Mouse (Mus musculus) forebrain, embryonic 13.5 days (tissue): Measurements from ENCODE around the gene Fcgrt. TPM values are rescaled to one million over a fixed set of nuclear protein-coding genes. Genes with fewer than 3 reads are reported as not detected.

Experiments
- ATAC-seq: fragments of 200-750 bp; cut with Nextera tagmentation; 2 replicates; pipeline ENCODE4 v1.8.0; 2017
- H3K27ac ChIP-seq: fragments of 300-500 bp; sonication (generic); 2 replicates; pipeline ENCODE4 v1.5.1; 2015; ENCODE audit warnings: inconsistent platforms, mild to moderate bottlenecking, moderate library complexity
- H3K27me3 ChIP-seq: fragments of 300-500 bp; sonication (generic); 2 replicates; pipeline ENCODE4 v1.6.1; 2015; ENCODE audit warnings: mild to moderate bottlenecking, inconsistent platforms
- H3K36me3 ChIP-seq: fragments of 300-500 bp; sonication (generic); 2 replicates; pipeline ENCODE4 v1.6.1; 2015; ENCODE audit warnings: mild to moderate bottlenecking, inconsistent platforms; ENCODE audit not compliant: poor library complexity, severe bottlenecking
- H3K4me1 ChIP-seq: fragments of 300-500 bp; sonication (generic); 2 replicates; pipeline ENCODE4 v1.6.1; 2015; ENCODE audit warnings: inconsistent platforms
- H3K4me2 ChIP-seq: fragments of 300-500 bp; sonication (generic); 2 replicates; pipeline ENCODE4 v1.6.1; 2015; ENCODE audit warnings: inconsistent platforms, mild to moderate bottlenecking, moderate library complexity
- H3K4me3 ChIP-seq: fragments of 300-500 bp; sonication (generic); 2 replicates; pipeline ENCODE4 v1.5.1; 2015; ENCODE audit warnings: mild to moderate bottlenecking, inconsistent platforms
- H3K9ac ChIP-seq: fragments of 300-500 bp; sonication (generic); 2 replicates; pipeline ENCODE4 v1.6.1; 2015; ENCODE audit warnings: mild to moderate bottlenecking, inconsistent platforms
- H3K9me3 ChIP-seq: fragments of 300-500 bp; sonication (generic); replicated peaks from 2 replicates; pipeline ENCODE4 v1.6.1; 2016; ENCODE audit warnings: inconsistent platforms
- WGBS: fragments of 180-500 bp; shearing (Covaris S2); methylation state at CpG from one replicate; pipeline ENCODE4 v1.1.7; 2015; 5-methylcytosine and 5-hydroxymethylcytosine counted together
- polyA plus RNA-seq: library from polyadenylated mRNA; unstranded; fragments of >200 nt; fragmentation: Nextera tagmentation; extraction: Ambion mirVana; gene quantifications from 2 replicates; pipeline ENCODE4 v1.2.1, GENCODE M21; 2015

The Fcgrt gene
- polyA plus RNA-seq, 1 experiment from 2014 or later = 9.9 TPM

DNA sequence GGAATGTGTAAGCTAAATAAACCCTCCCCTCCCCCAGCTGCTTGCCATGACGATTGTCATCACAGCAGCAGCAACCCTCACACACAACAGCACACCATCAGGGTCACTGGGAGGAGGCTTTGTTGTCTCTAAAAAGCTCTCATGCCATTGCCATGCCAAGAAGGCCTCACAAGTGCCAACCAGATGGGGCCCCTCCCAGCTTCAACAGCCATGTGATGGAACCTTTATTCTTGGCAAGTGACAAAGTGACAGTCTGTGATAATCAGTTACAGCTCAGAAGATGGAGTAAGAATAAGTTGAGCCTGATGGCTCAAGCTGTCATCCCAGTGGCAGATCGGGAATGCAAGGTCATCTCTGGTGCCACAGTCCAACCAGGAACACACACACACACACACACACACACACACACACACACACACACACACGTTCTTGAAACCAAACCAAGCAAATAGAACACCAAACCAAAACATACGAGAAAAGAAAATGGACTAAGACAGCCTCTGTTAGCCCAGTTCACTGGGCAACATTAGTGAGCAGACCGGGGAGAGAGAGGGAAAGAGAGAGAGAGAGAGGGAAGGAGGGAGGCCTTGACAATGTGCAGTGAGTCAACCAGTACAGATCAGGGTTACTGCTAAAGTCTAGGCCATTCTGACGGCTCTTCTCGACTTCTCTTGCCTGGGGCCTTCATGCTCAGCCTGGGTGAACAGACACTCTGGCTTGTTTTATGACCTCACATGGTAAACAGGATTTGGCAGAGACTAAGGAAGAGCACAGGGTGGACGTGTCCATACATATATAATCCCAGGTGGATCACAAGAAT lies 36.5 kb upstream of the Fcgrt start:
- H3K9ac ChIP-seq = no peak overlapping the region
- H3K4me2 ChIP-seq = no peak overlapping the region
- H3K27me3 ChIP-seq = peaks cover 14% of the 10 kb centered on the region
- peaks cover 6% of the 10 kb centered on the region; the same call in 1 of the 2 replicates for H3K4me1 ChIP-seq
- no peak overlapping the region for H3K4me3 ChIP-seq
- H3K9me3 ChIP-seq = no peaks in the 10 kb centered on the region
- WGBS = 82% methylated on average over 8 of the region's 8 CpGs
- H3K27ac ChIP-seq = no peak overlapping the region
- ATAC-seq = no peak
- peaks cover 33% of the 10 kb centered on the region for H3K36me3 ChIP-seq

DNA sequence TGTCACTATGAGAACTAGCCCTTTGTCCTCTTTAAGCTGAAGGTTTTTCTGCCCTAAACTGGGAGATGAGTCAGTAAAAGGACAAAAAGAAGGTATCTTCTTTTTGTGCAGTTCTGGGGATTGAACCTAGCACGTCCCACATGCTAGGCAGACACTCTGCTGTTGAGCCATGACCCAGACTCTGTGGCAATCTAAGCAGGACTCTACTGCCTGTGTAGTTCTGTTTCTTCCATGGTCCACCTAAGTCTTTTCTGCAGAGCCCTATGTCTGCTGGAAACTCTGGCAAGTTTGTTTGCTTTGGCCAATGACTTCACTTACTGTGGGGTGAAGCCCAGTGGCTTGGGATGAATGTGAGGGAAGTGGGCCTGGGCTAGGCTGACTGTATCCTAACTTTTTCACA lies 34.8 kb upstream of the Fcgrt start:
- Histone ChIP-seq H3K4me1 (peaks cover 6% of the 10 kb centered on the region; the same call in 1 of the 2 replicates), H3K9ac (no peak overlapping the region), H3K27me3 (peaks cover 23% of the 10 kb centered on the region), H3K4me2 (no peak overlapping the region), H3K27ac (no peak overlapping the region), H3K9me3 (no peaks in the 10 kb centered on the region), H3K36me3 (peaks cover 17% of the 10 kb centered on the region; the same call in 1 of the 2 replicates), H3K4me3 (no peak overlapping the region)
- 85% methylated on average over 1 of the region's 1 CpGs for WGBS
- no peak for ATAC-seq

DNA sequence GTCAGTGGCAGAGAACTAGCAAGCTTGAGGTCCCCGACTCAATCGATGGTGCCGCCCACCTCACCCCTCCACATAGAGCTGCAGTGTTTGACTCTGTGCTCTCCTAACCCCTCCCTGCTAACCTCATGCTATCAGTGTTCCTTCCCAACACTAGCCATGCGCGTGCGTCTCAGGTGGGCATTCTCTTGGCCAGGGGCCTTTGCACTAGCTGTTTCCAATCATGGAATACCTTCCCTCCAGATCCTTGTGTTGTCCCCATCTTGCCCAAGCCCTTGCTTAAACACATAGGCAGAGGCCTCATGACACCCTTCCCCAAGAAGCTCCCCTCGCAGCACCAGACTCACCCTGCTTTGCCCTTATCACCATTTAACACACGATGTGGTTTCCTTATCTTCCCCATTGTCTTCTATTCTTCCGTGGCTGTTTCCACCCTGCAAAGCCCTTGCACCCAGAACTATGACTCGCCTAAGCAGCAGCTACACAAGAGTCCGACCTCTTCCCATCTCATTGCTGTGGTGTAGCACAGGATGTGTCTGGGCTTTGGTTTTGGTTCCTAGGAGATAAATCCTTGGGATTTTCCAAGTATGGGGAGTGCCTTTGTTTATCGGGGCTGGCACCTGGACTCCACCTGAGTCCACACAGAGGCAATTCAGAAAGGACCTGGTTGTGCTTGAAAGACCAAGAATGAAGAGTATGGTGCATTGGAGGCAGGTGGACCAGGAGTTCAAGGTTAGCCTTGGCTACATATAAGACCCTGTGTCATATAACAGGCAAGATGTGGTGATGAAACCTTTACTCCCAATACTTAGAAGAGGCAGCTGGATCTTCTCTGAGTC lies 33.7 kb upstream of the Fcgrt start:
- Histone ChIP-seq H3K36me3 (peaks cover 10% of the 10 kb centered on the region; the same call in 1 of the 2 replicates), H3K27me3 (peaks cover 23% of the 10 kb centered on the region), H3K4me2 (no peak overlapping the region), H3K9ac (no peak overlapping the region), H3K27ac (no peak overlapping the region), H3K4me1 (peaks cover 6% of the 10 kb centered on the region; the same call in 1 of the 2 replicates), H3K4me3 (no peak overlapping the region), H3K9me3 (no peaks in the 10 kb centered on the region)
- WGBS = 82% methylated on average over 12 of the region's 12 CpGs
- ATAC-seq = no peak

DNA sequence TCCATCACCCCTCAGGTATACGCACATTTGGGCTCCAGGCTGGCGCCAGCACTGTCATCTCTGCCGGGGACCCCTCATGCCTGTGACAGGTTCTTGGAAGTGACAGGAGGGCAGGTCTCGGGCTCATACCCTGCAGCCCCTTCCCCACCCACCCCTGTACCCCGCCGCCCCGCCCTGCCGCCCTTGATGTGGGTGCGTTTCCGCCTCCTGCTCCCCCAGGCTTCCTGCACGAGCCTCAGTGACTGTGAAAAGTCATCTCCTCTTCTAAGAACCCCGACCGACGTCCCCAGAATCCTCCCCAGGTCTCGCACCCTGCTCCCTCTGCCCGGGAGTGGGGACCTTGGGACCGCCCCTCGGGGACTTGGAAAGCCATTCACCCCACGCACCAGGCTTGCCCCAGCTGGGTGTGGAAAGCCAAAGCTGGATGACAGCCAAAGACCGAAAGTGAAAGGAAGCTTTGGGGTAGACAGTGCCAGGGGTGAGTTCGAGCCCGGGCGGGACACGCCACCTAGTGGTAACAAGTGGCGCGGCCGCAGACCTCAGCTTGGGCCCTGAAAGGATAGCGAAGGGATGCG lies 32.4 kb upstream of the Fcgrt start, which contains the start of the genes Gm45713 and Flt3l:
TSS of gene Gm45713 (minus strand) at position 239 of the 575 bp plus-strand sequence.
TSS of gene Flt3l (minus strand) at position 440 of the 575 bp plus-strand sequence.
- H3K27me3 ChIP-seq = peaks cover 23% of the 10 kb centered on the region
- peak within 1 kb of the TSS; percentile 44 for H3K4me3 ChIP-seq
- H3K9ac ChIP-seq = peak within 1 kb of the TSS; percentile 59
- no peak within 1 kb of the TSS for H3K27ac ChIP-seq
- 2% methylated on average over 27 of the region's 29 CpGs for WGBS
- peak within 1 kb of the TSS; percentile 67 for H3K4me2 ChIP-seq
- no peaks in the 10 kb centered on the region for H3K9me3 ChIP-seq
- H3K36me3 ChIP-seq = no peaks in the 10 kb centered on the region
- peaks cover 6% of the 10 kb centered on the region; the same call in 1 of the 2 replicates for H3K4me1 ChIP-seq
- peak; percentile 87 for ATAC-seq

DNA sequence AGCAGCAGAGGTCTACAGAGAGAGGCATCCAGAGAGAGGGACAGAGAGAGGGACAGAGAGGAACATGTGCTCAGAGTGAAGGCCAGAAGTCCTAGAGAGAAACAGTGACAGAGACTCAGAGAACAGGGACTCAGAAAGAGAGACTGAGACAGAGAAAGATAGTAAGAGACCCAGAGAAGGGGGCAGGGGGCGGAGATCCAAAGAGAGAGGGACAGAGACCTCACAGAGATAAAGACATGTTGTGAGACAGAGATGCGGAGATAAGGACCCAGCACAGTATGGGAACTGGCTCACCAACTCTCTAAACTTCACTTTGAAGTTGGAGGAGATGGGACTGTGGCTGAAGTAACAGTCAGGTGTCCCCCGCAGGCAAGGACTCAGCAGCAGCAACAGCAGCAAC lies 31.7 kb upstream of the Fcgrt start:
- Histone ChIP-seq H3K9ac (peak overlapping the region; percentile 59; the same call in 1 of the 2 replicates), H3K4me2 (peak overlapping the region; percentile 67; the same call in 1 of the 2 replicates), H3K27me3 (peaks cover 23% of the 10 kb centered on the region), H3K9me3 (no peaks in the 10 kb centered on the region), H3K27ac (no peak overlapping the region), H3K4me3 (no peak overlapping the region; the same call in 1 of the 2 replicates), H3K36me3 (no peaks in the 10 kb centered on the region), H3K4me1 (peaks cover 6% of the 10 kb centered on the region; the same call in 1 of the 2 replicates)
- ATAC-seq = 0 out of 2 replicates have a peak, but pooled peaks have one; percentile 6
- WGBS = 69% methylated on average over 3 of the region's 3 CpGs

DNA sequence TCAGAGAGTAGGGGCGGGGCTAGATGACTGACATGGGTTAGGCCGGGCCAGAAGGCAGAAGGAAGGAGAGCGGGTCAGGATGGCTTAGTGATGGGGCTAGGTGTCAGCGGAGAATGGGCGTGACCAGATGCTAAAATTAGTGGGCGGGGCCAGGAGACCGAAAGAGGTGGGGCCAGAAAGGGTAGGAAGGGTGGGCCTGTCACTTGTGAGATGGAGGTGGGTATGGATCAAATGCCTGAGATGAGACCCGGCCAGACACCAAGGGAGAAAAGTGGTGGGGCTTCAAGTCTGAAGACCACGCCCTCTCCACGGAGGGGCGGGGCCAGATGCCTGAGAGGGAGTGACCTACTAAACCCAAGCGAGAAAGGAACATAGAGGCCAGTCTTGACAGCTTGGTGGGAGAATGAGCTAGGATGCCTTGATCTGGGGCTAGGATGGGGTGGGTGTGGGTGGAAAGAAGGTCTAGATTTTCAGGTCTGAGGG lies 30.9 kb upstream of the Fcgrt start:
- H3K4me1 ChIP-seq = peaks cover 10% of the 10 kb centered on the region
- H3K4me2 ChIP-seq = no peak overlapping the region
- no peak overlapping the region for H3K9ac ChIP-seq
- H3K36me3 ChIP-seq = no peaks in the 10 kb centered on the region
- no peak overlapping the region for H3K4me3 ChIP-seq
- WGBS = 10% methylated on average over 12 of the region's 12 CpGs
- no peaks in the 10 kb centered on the region for H3K9me3 ChIP-seq
- no peak for ATAC-seq
- no peak overlapping the region for H3K27ac ChIP-seq
- peaks cover 23% of the 10 kb centered on the region for H3K27me3 ChIP-seq

DNA sequence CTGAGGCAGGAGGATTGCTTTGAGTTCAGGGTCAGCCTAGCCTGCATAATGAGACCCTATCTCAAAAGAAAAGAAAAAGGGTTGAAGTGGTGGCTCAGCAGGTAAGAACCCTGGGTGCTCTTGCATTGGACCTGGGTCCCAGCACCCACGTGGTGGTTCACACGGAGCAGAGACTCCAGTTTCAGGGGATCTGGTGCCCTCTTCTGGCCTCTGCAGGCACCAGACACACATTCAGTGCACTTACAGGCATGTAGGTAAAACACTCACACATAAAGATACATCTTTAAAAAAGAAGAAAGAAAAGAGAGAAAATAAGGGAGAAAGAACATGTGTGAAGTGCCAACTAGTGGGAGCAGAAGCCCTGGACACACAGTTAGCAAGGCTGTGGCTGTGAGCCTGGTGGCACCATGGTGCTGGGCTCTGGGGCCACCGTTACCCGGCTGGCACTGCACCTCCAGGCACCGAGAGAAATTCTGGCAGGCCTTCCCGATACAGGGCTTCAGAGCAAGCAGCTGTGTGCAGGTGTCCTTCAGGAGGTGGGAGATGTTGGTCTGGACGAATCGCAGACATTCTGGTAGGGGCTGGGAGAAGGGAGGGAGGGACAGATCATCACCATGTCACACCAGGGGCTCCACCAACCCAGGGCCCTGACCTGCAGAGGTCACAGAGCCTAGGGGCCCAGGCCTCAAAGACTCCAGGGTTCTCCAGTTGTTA lies 30.0 kb upstream of the Fcgrt start:
- Histone ChIP-seq H3K4me1 (peaks cover 14% of the 10 kb centered on the region), H3K27ac (no peak overlapping the region), H3K9me3 (no peaks in the 10 kb centered on the region), H3K4me2 (no peak overlapping the region), H3K36me3 (no peaks in the 10 kb centered on the region), H3K9ac (no peak overlapping the region), H3K4me3 (no peak overlapping the region), H3K27me3 (peaks cover 23% of the 10 kb centered on the region)
- WGBS = 77% methylated on average over 8 of the region's 8 CpGs
- no peak for ATAC-seq

DNA sequence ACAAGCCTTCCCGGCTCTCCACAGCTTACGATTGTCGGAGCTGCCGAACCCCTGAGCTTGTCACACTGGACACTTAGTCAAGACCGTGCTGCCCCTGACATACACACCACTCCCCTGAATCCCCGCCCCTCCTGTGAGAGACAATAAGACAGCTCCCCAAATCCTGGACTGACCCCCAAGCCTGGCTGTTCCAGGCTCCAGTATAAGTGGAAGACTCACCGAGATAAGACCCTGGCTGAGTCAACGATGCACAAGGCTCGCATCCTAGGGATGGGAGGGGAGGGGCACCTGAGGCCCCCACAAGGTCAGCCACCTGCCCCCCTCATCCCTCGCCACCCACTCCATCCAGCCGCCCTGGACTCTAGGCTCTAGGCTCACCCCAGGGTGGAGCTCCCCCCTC lies 28.2 kb upstream of the Fcgrt start:
- 82% methylated on average over 11 of the region's 11 CpGs for WGBS
- Histone ChIP-seq H3K4me2 (no peak overlapping the region), H3K4me1 (peaks cover 24% of the 10 kb centered on the region), H3K9me3 (no peaks in the 10 kb centered on the region), H3K9ac (0 out of 2 replicates have a peak overlapping the region, but pooled peaks have one; percentile 8), H3K27me3 (peaks cover 18% of the 10 kb centered on the region), H3K4me3 (no peak overlapping the region), H3K27ac (no peak overlapping the region), H3K36me3 (peaks cover 6% of the 10 kb centered on the region)
- ATAC-seq = no peak

DNA sequence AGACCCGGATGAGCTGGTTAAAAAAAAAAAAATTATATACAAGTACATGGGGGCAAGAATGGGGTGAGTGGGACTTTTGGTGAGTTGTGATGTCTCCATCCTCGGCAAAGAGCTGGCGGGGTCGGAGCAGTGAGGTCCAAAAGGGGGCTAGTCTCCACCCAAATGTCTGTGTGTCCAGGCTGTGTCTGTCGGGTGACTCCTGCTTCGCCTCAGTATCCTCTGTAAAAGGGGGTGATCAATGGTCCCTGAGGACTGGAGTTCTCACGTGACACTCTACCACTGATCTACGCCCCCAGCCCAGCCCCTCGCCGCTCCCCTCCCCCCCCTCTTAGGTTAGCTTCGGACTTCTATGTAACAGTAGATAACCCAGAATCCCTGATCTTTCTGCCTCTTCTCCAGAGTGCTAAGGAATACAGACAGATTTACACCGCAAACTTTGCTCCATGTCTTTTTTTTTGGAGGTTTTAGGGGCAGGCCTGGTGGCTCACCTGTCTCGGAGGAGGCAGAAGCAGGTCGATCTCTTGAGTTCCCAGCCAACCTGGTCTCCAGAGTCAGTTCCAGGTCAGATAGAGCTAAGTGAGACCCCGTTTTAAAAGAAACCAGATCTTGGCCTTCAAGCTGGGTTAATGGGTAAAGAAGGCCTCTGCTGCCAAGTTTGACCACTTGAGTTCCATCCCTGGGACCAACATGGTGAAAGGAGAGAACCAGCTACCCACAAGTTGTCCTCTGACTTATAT lies 26.3 kb upstream of the Fcgrt start:
- no peak for ATAC-seq
- Histone ChIP-seq H3K27ac (peak overlapping the region; percentile 93), H3K9ac (peak overlapping the region; percentile 77)

DNA sequence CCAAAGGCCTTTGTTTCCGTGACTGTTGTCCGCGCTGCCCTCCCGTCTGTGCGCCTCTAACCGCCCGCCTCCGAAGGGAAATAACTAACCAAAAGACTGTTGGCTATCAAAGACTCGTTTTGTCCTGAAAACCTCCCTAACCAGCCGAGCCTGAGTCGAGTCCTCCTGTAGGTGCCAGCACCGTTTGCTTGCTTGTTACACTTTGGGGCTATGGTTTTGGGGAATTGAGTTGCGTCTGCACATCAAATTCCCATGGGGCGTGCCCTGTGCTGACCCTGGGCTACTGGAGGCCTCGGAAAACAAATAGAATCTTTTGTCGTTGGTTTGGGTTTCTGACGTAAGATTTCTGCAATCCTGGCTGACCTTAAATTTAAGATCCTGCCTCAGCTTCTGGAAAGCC lies 25.7 kb upstream of the Fcgrt start:
- ATAC-seq = no peak
- Histone ChIP-seq H3K36me3 (peaks cover 26% of the 10 kb centered on the region), H3K9me3 (no peaks in the 10 kb centered on the region), H3K27ac (peak overlapping the region; percentile 93), H3K4me3 (peak overlapping the region; percentile 82), H3K27me3 (peaks cover under 1% of the 10 kb centered on the region; the same call in 1 of the 2 replicates), H3K4me2 (peak overlapping the region; percentile 64), H3K4me1 (peaks cover 37% of the 10 kb centered on the region), H3K9ac (peak overlapping the region; percentile 77)
- WGBS = 1% methylated on average over 17 of the region's 17 CpGs

More for the DNA sequence above, 26.3 kb upstream of the Fcgrt start:
- peak overlapping the region; percentile 64 for H3K4me2 ChIP-seq
- H3K27me3 ChIP-seq = peaks cover 7% of the 10 kb centered on the region
- peaks cover 25% of the 10 kb centered on the region for H3K36me3 ChIP-seq
- peaks cover 33% of the 10 kb centered on the region for H3K4me1 ChIP-seq
- peak overlapping the region; percentile 82 for H3K4me3 ChIP-seq
- no peaks in the 10 kb centered on the region for H3K9me3 ChIP-seq
- WGBS = 64% methylated on average over 15 of the region's 15 CpGs
